9 mouse cellular contexts compared by ENCODE assay signal in genomic region chr17:14904637-14905265, GRCm38 (mm10). TPM values are rescaled to one million over a fixed set of nuclear protein-coding genes. Genes with fewer than 3 reads are reported as not detected.
A peak's percentile ranks its signal among the peaks of the same experiment; 100 is the strongest.
DNase-seq lines count a peak whose midpoint lies in the region; ATAC-seq and TF ChIP-seq lines count a peak whose summit lies in the region.
"Had no signal": no experiment of that assay in that cellular context is flagged by ENCODE, and none has a peak within 500 bp of the region (broad histone marks: within the 10 kb centered on the region; RNA-seq: fewer than 3 reads in every experiment).

No protein-coding gene starts in this region.

- ATAC-seq in embryonic facial prominence, embryonic 12.5 days (ENCODE audit: insufficient number of reproducible peaks, insufficient read depth, low FRiP score, low TSS enrichment), result peak; percentile 61; the same call in 1 of the 2 replicates
- peak; percentile 24; the same call in 1 of the 2 replicates for ATAC-seq in heart, postnatal 0 days (ENCODE audit: insufficient read depth, low read depth)
- ATAC-seq in kidney, postnatal 0 days (replicated peaks; ENCODE audit: low FRiP score, low read depth), result peak; percentile 21; the same call in 1 of the 2 replicates
- 0 out of 2 replicates have a peak, but pooled peaks have one; percentile 12 for ATAC-seq in limb, embryonic 15.5 days (ENCODE audit: insufficient number of reproducible peaks, low FRiP score, low TSS enrichment, low read depth)

- H3K4me2 ChIP-seq in embryonic facial prominence, embryonic 12.5 days (replicated peaks), result no peak overlapping the region
- no peak overlapping the region for H3K4me2 ChIP-seq in heart, postnatal 0 days (ENCODE audit: low read depth, low read length)
- H3K4me2 ChIP-seq in kidney, postnatal 0 days (ENCODE audit: low read length), result no peak overlapping the region
- H3K4me2 ChIP-seq in limb, embryonic 15.5 days, result no peak overlapping the region
- H3K4me2 ChIP-seq: heart, embryonic 15.5 days had no signal

- H3K4me3 ChIP-seq in E14TG2a.4 (replicated peaks; ENCODE audit: low read length), result no peak overlapping the region
- no peak overlapping the region for H3K4me3 ChIP-seq in embryonic facial prominence, embryonic 12.5 days
- H3K4me3 ChIP-seq in heart, postnatal 0 days (ENCODE audit: low read depth, low read length), result no peak overlapping the region
- no peak overlapping the region for H3K4me3 ChIP-seq in kidney, postnatal 0 days (replicated peaks; ENCODE audit: low read depth, low read length)
- H3K4me3 ChIP-seq in limb, embryonic 15.5 days, result no peak overlapping the region
- H3K4me3 ChIP-seq: heart, embryonic 15.5 days had no signal

- H3K36me3 ChIP-seq in E14TG2a.4 (ENCODE audit: insufficient read depth, low read length), result no peaks in the 10 kb centered on the region
- H3K36me3 ChIP-seq in embryonic facial prominence, embryonic 12.5 days, result no peaks in the 10 kb centered on the region
- H3K36me3 ChIP-seq in heart, postnatal 0 days (replicated peaks; ENCODE audit: control insufficient read depth, insufficient read depth, low read length), result no peaks in the 10 kb centered on the region
- H3K36me3 ChIP-seq in kidney, postnatal 0 days (ENCODE audit: insufficient read depth, low read length), result no peaks in the 10 kb centered on the region
- H3K36me3 ChIP-seq in limb, embryonic 15.5 days, result no peaks in the 10 kb centered on the region
- H3K36me3 ChIP-seq: heart, embryonic 15.5 days had no signal

- peaks cover 6% of the 10 kb centered on the region for H3K4me1 ChIP-seq in E14TG2a.4 (replicated peaks; ENCODE audit: low read depth, low read length)
- H3K4me1 ChIP-seq in embryonic facial prominence, embryonic 12.5 days, result no peaks in the 10 kb centered on the region; the same call in 1 of the 2 replicates
- no peaks in the 10 kb centered on the region for H3K4me1 ChIP-seq in heart, postnatal 0 days (ENCODE audit: control insufficient read depth, insufficient read depth)
- no peaks in the 10 kb centered on the region for H3K4me1 ChIP-seq in kidney, postnatal 0 days (replicated peaks; ENCODE audit: insufficient read depth, low read length)
- H3K4me1 ChIP-seq in limb, embryonic 15.5 days, result no peaks in the 10 kb centered on the region
- H3K4me1 ChIP-seq: heart, embryonic 15.5 days had no signal

- no peak overlapping the region for H3K27ac ChIP-seq in embryonic facial prominence, embryonic 12.5 days
- no peak overlapping the region for H3K27ac ChIP-seq in heart, postnatal 0 days (ENCODE audit: low read depth)
- H3K27ac ChIP-seq in kidney, postnatal 0 days, result no peak overlapping the region
- H3K27ac ChIP-seq in limb, embryonic 15.5 days, result no peak overlapping the region
- H3K27ac ChIP-seq: heart, embryonic 15.5 days had no signal

- H3K9ac ChIP-seq in embryonic facial prominence, embryonic 12.5 days, result no peak overlapping the region
- no peak overlapping the region for H3K9ac ChIP-seq in heart, postnatal 0 days (replicated peaks; ENCODE audit: low read depth, low read length)
- H3K9ac ChIP-seq in kidney, postnatal 0 days (ENCODE audit: low read depth, low read length), result no peak overlapping the region
- H3K9ac ChIP-seq in limb, embryonic 15.5 days, result no peak overlapping the region
- H3K9ac ChIP-seq: heart, embryonic 15.5 days had no signal

- H3K27me3 ChIP-seq in E14TG2a.4 (ENCODE audit: insufficient read depth, low read length), result peaks cover 4% of the 10 kb centered on the region; the same call in 1 of the 2 replicates
- H3K27me3 ChIP-seq in embryonic facial prominence, embryonic 12.5 days, result no peaks in the 10 kb centered on the region
- H3K27me3 ChIP-seq in heart, postnatal 0 days (ENCODE audit: control insufficient read depth, insufficient read depth, low read length), result 0 out of 2 replicates have a peak, but pooled peaks cover 6% of the 10 kb centered on the region
- no peaks in the 10 kb centered on the region for H3K27me3 ChIP-seq in kidney, postnatal 0 days (ENCODE audit: insufficient read depth, low read length)
- H3K27me3 ChIP-seq in limb, embryonic 15.5 days, result no peaks in the 10 kb centered on the region

- 56% methylated on average over 7 of the region's 7 CpGs for WGBS in embryonic facial prominence, embryonic 12.5 days
- WGBS in heart, postnatal 0 days, result 42% methylated on average over 7 of the region's 7 CpGs
- WGBS in kidney, postnatal 0 days, result 53% methylated on average over 7 of the region's 7 CpGs
- 51% methylated on average over 7 of the region's 7 CpGs for WGBS in limb, embryonic 15.5 days

- DNase-seq in adrenal gland, postnatal 10 days, result peak; percentile 80
- DNase-seq in heart, postnatal 0 days (ENCODE audit: low spot score), result peak; percentile 64
- DNase-seq in kidney, postnatal 0 days (ENCODE audit: low spot score), result peak; percentile 88
- peak; percentile 78 for DNase-seq in neural tube, embryonic 10.5 days (ENCODE audit: extremely low spot score, low spot score)
- peak; percentile 83 for DNase-seq in thymus, postnatal 4 days

- no peaks in the 10 kb centered on the region for H3K9me3 ChIP-seq in E14TG2a.4 (ENCODE audit: low read length)
- H3K9me3 ChIP-seq in embryonic facial prominence, embryonic 12.5 days, result no peaks in the 10 kb centered on the region
- no peaks in the 10 kb centered on the region for H3K9me3 ChIP-seq in heart, postnatal 0 days (replicated peaks; ENCODE audit: control insufficient read depth, low read length)
- H3K9me3 ChIP-seq in kidney, postnatal 0 days (replicated peaks; ENCODE audit: low read length), result no peaks in the 10 kb centered on the region
- H3K9me3 ChIP-seq in limb, embryonic 15.5 days, result no peaks in the 10 kb centered on the region
- H3K9me3 ChIP-seq: heart, embryonic 15.5 days had no signal

- TF ChIP-seq EP300 in heart, postnatal 0 days (IDR thresholded peaks at IDR 0.05; ENCODE audit: low read depth), result no peak

- peak; percentile 99 for TF ChIP-seq CTCF in E14TG2a.4 (conservative IDR thresholded peaks at IDR 0.05; ENCODE audit: low read length)
- peak; percentile 90 for TF ChIP-seq CTCF in heart, postnatal 0 days (IDR thresholded peaks at IDR 0.05; ENCODE audit: low read depth)
- TF ChIP-seq CTCF in kidney, postnatal 0 days (IDR thresholded peaks at IDR 0.05; ENCODE audit: low read depth), result peak; percentile 95

RNA-seq across cellular contexts. Expression of gene Wdr27, which starts 38.2 kb away (rescaled TPM):
- total RNA-seq in adrenal gland, postnatal 10 days (2021), result 1 to 10 TPM; 5.8 to 6.1 TPM
- polyA plus RNA-seq in embryonic facial prominence, embryonic 12.5 days (2016; fragmentation: Nextera tagmentation; extraction: Ambion mirVana), result 4.7 and 5.8 TPM in 2 replicates
- 0.46 and 0.66 TPM in 2 replicates for total RNA-seq in heart, postnatal 0 days (2014; rRNA removed; ENCODE audit: low replicate concordance)
- 4.7 and 4.9 TPM in 2 replicates for polyA plus RNA-seq in heart, postnatal 0 days (2015; fragmentation: Nextera tagmentation; extraction: Ambion mirVana)
- 10.1 and 16.3 TPM in 2 replicates for polyA plus RNA-seq in kidney, postnatal 0 days (2015; fragmentation: Nextera tagmentation; extraction: Ambion mirVana)
- polyA plus RNA-seq in limb, embryonic 15.5 days (2015; fragmentation: Nextera tagmentation; extraction: Ambion mirVana), result 3.6 and 3.8 TPM in 2 replicates

RNA-seq across cellular contexts. Expression of gene 1600012H06Rik, which starts 38.2 kb away (rescaled TPM):
- 10 to 100 TPM; 28.2 to 30.7 TPM for total RNA-seq in adrenal gland, postnatal 10 days (2021)
- polyA plus RNA-seq in embryonic facial prominence, embryonic 12.5 days (2016; fragmentation: Nextera tagmentation; extraction: Ambion mirVana), result 30.7 and 33.3 TPM in 2 replicates
- 15.7 and 20.1 TPM in 2 replicates for total RNA-seq in heart, postnatal 0 days (2014; rRNA removed; ENCODE audit: low replicate concordance)
- polyA plus RNA-seq in heart, postnatal 0 days (2015; fragmentation: Nextera tagmentation; extraction: Ambion mirVana), result 23.4 and 24.3 TPM in 2 replicates
- 41.6 and 43.0 TPM in 2 replicates for polyA plus RNA-seq in kidney, postnatal 0 days (2015; fragmentation: Nextera tagmentation; extraction: Ambion mirVana)
- 39.0 and 40.8 TPM in 2 replicates for polyA plus RNA-seq in limb, embryonic 15.5 days (2015; fragmentation: Nextera tagmentation; extraction: Ambion mirVana)

RNA-seq across cellular contexts. Expression of gene Phf10, which starts 56.3 kb away (rescaled TPM):
- 10 to 100 TPM; 66.2 to 67.3 TPM for total RNA-seq in adrenal gland, postnatal 10 days (2021)
- 34.3 and 34.7 TPM in 2 replicates for polyA plus RNA-seq in embryonic facial prominence, embryonic 12.5 days (2016; fragmentation: Nextera tagmentation; extraction: Ambion mirVana)
- total RNA-seq in heart, postnatal 0 days (2014; rRNA removed; ENCODE audit: low replicate concordance), result 33.9 and 41.0 TPM in 2 replicates
- 17.2 and 18.2 TPM in 2 replicates for polyA plus RNA-seq in heart, postnatal 0 days (2015; fragmentation: Nextera tagmentation; extraction: Ambion mirVana)
- polyA plus RNA-seq in kidney, postnatal 0 days (2015; fragmentation: Nextera tagmentation; extraction: Ambion mirVana), result 27.3 and 29.8 TPM in 2 replicates
- polyA plus RNA-seq in limb, embryonic 15.5 days (2015; fragmentation: Nextera tagmentation; extraction: Ambion mirVana), result 35.6 and 39.4 TPM in 2 replicates
